Mouse (Mus musculus) heart, adult 2 months (tissue): ENCODE measurements around the gene Smad6. TPM values are rescaled to one million over a fixed set of nuclear protein-coding genes. Genes with fewer than 3 reads are reported as not detected.
A peak's percentile ranks its signal among the peaks of the same experiment; 100 is the strongest.

Experiments
- DNase-seq, 2 experiments: peaks; one replicate each; pipeline ENCODE4 v3.0.0; 2021
- H3K27ac ChIP-seq: fragments of 200-600 bp; 2 replicates; pipeline ENCODE4 v1.8.1; 2022
- H3K27me3 ChIP-seq: fragments of 200-500 bp; 2 replicates; pipeline ENCODE4 v1.6.1; 2012; ENCODE audit warnings: mild to moderate bottlenecking, low read length, inconsistent platforms, mixed read lengths; ENCODE audit not compliant: control insufficient read depth, insufficient read depth
- H3K36me3 ChIP-seq: fragments of 200-500 bp; 2 replicates; pipeline ENCODE4 v1.6.1; 2012; ENCODE audit warnings: low read length, inconsistent platforms; ENCODE audit not compliant: control insufficient read depth, insufficient read depth
- H3K4me1 ChIP-seq: fragments of 200-500 bp; 2 replicates; pipeline ENCODE4 v1.6.1; 2011; ENCODE audit warnings: low read length; ENCODE audit not compliant: control insufficient read depth, insufficient read depth
- H3K4me3 ChIP-seq: fragments of 200-600 bp; 2 replicates; pipeline ENCODE4 v1.8.1; 2022
- H3K79me2 ChIP-seq: fragments of 200-500 bp; replicated peaks from 2 replicates; pipeline ENCODE4 v1.6.1; 2012; ENCODE audit warnings: mild to moderate bottlenecking, inconsistent platforms, low read length, moderate library complexity, mixed read lengths; ENCODE audit not compliant: control insufficient read depth, insufficient read depth
- H3K9ac ChIP-seq: fragments of 200-500 bp; 2 replicates; pipeline ENCODE4 v1.6.1; 2012; ENCODE audit warnings: low read depth, mild to moderate bottlenecking, control low read depth, inconsistent platforms, low read length, mixed read lengths
- CTCF ChIP-seq: fragments of 200-600 bp; IDR thresholded peaks from 2 replicates; pipeline ENCODE4 v1.8.1; 2022; ENCODE audit warnings: antibody characterized with exemption, mild to moderate bottlenecking, moderate library complexity
- EP300 ChIP-seq: fragments of 200-500 bp; IDR thresholded peaks from 2 replicates; pipeline ENCODE4 v1.6.1; 2011; ENCODE audit warnings: low read depth, low read length, control low read depth; ENCODE audit not compliant: insufficient read depth
- POLR2A ChIP-seq: fragments of 200-500 bp; IDR thresholded peaks from 2 replicates; pipeline ENCODE4 v1.6.1; 2011; ENCODE audit warnings: mild to moderate bottlenecking, low read depth, low read length, control low read depth; ENCODE audit not compliant: insufficient read depth
- WGBS: fragments of 180-500 bp; shearing (Covaris S2); methylation state at CpG from one replicate; pipeline ENCODE4 v1.1.7; 2018; 5-methylcytosine and 5-hydroxymethylcytosine counted together
- intact Hi-C: fragments of 180-260 bp; cut with DNase I; formaldehyde crosslinking; loops from one replicate; pipeline ENCODE4 v1.15.1; 2025
- polyA plus RNA-seq: library from polyadenylated mRNA; depleted of rRNA; stranded (reverse); fragments of >200 nt; gene quantifications from 2 replicates; pipeline ENCODE4 v1.2.3, GENCODE M21; 2012; rRNA removed
- total RNA-seq, 2 experiments: library from RNA; stranded (reverse); gene quantifications; 2 replicates each; pipeline ENCODE4 v1.2.3; 2021

Gene Smad6
- total and polyA plus RNA-seq, 3 experiments, result 11.0 to 15.1 (median 14.7) TPM

GRCm38 (mm10) chr9:63916441-63916840 is 105.4 kb downstream of the Smad6 start:
- 65% methylated on average over 6 of the region's 6 CpGs for WGBS
- TF ChIP-seq POLR2A (no peak), EP300 (no peak), CTCF (no peak)
- H3K9ac ChIP-seq, result no peak overlapping the region

GRCm38 (mm10) chr9:63915976-63916375 is 105.9 kb downstream of the Smad6 start:
- 61% methylated on average over 5 of the region's 5 CpGs for WGBS
- Histone ChIP-seq H3K36me3 (no peaks in the 10 kb centered on the region), H3K79me2 (no peaks in the 10 kb centered on the region), H3K4me1 (peaks cover 2% of the 10 kb centered on the region; the same call in 1 of the 2 replicates), H3K27me3 (no peaks in the 10 kb centered on the region), H3K27ac (no peak overlapping the region), H3K9ac (no peak overlapping the region), H3K4me3 (no peak overlapping the region)
- TF ChIP-seq EP300 (peak; percentile 64; the same call in 1 of the 2 replicates), CTCF (peak; percentile 87; the same call in 1 of the 2 replicates), POLR2A (no peak)
- peak; percentile 53 to 67 for DNase-seq
- intact Hi-C loops, result loop anchor here (1.0 to 5.0 kb wide), 3 partner anchors 41 to 184 kb away; no protein-coding TSS in a partner anchor

More at GRCm38 (mm10) chr9:63916441-63916840, 105.4 kb downstream of the Smad6 start:
- Histone ChIP-seq H3K4me3 (no peak overlapping the region), H3K4me1 (peaks cover 2% of the 10 kb centered on the region; the same call in 1 of the 2 replicates), H3K27me3 (no peaks in the 10 kb centered on the region), H3K27ac (no peak overlapping the region), H3K79me2 (no peaks in the 10 kb centered on the region), H3K36me3 (no peaks in the 10 kb centered on the region)
- DNase-seq, result no peak
- intact Hi-C loops, result loop anchor here (1.0 to 5.0 kb wide), 3 partner anchors 40 to 184 kb away; no protein-coding TSS in a partner anchor

- H3K4me3 ChIP-seq, result no peak overlapping the region
- H3K27ac ChIP-seq, result no peak overlapping the region
- H3K36me3 ChIP-seq, result no peaks in the 10 kb centered on the region
- no peak for TF ChIP-seq CTCF
- 68% methylated on average over 5 of the region's 5 CpGs for WGBS
- peaks cover 2% of the 10 kb centered on the region; the same call in 1 of the 2 replicates for H3K4me1 ChIP-seq
- H3K79me2 ChIP-seq, result no peaks in the 10 kb centered on the region
- H3K9ac ChIP-seq, result no peak overlapping the region
- intact Hi-C loops, result loop anchor here (5.0 kb wide), 1 partner anchor 112 kb away; no protein-coding TSS in a partner anchor
- no peaks in the 10 kb centered on the region for H3K27me3 ChIP-seq
- DNase-seq, result no peak
Observed at GRCm38 (mm10) chr9:63914944-63915343, 106.9 kb downstream of the Smad6 start.

GRCm38 (mm10) chr9:63912051-63912450 is 109.8 kb downstream of the Smad6 start:
- no peak for TF ChIP-seq POLR2A
- no peak for TF ChIP-seq CTCF
- TF ChIP-seq EP300, result no peak
- DNase-seq, result no peak
- Histone ChIP-seq H3K79me2 (no peaks in the 10 kb centered on the region), H3K4me1 (no peaks in the 10 kb centered on the region; the same call in 1 of the 2 replicates), H3K4me3 (no peak overlapping the region), H3K36me3 (no peaks in the 10 kb centered on the region), H3K9ac (no peak overlapping the region), H3K27me3 (no peaks in the 10 kb centered on the region), H3K27ac (no peak overlapping the region)
- intact Hi-C loops, result no loop called here
- WGBS, result 29% methylated on average over 9 of the region's 9 CpGs

- intact Hi-C loops, result no loop called here
- TF ChIP-seq EP300 (no peak), CTCF (peak; percentile 73)
- Histone ChIP-seq H3K4me3 (no peak overlapping the region), H3K9ac (no peak overlapping the region), H3K27me3 (no peaks in the 10 kb centered on the region), H3K27ac (no peak overlapping the region), H3K79me2 (no peaks in the 10 kb centered on the region), H3K4me1 (no peaks in the 10 kb centered on the region; the same call in 1 of the 2 replicates), H3K36me3 (no peaks in the 10 kb centered on the region)
- 16% methylated on average over 5 of the region's 5 CpGs for WGBS
- DNase-seq, result peak; percentile 69 to 79
Observed at GRCm38 (mm10) chr9:63909618-63910017, 112.2 kb downstream of the Smad6 start.

GRCm38 (mm10) chr9:63904543-63904942 is 117.3 kb downstream of the Smad6 start:
- Histone ChIP-seq H3K27me3 (no peaks in the 10 kb centered on the region), H3K4me1 (no peaks in the 10 kb centered on the region), H3K27ac (no peak overlapping the region), H3K9ac (no peak overlapping the region), H3K79me2 (no peaks in the 10 kb centered on the region), H3K36me3 (no peaks in the 10 kb centered on the region), H3K4me3 (no peak overlapping the region)
- intact Hi-C loops, result no loop called here
- no peak for DNase-seq
- no peak for TF ChIP-seq EP300
- 0 out of 2 replicates have a peak, but pooled peaks have one; percentile 9 for TF ChIP-seq CTCF
- 86% methylated on average over 2 of the region's 2 CpGs for WGBS

Other genes starting within 250 kb of the Smad6 start
- gene Lctl, start 95.1 kb upstream of the Smad6 start, total RNA-seq, result not detected
- gene Lctl, start 95.1 kb upstream of the Smad6 start, polyA plus RNA-seq, result 0.79 and 1.8 TPM in 2 replicates
- under 1 TPM; 0.50 to 0.96 TPM for gene Zwilch, start 151.0 kb upstream of the Smad6 start, total RNA-seq
- 0.18 and 0.23 TPM in 2 replicates for gene Zwilch, start 151.0 kb upstream of the Smad6 start, polyA plus RNA-seq
- 100 to 1,000 TPM; 436 to 501 TPM for gene Rpl4, start 151.3 kb upstream of the Smad6 start, total RNA-seq
- 261 and 333 TPM in 2 replicates for gene Rpl4, start 151.3 kb upstream of the Smad6 start, polyA plus RNA-seq
- gene Snapc5, start 157.2 kb upstream of the Smad6 start, total RNA-seq, result 10 to 100 TPM; 22.8 to 23.2 TPM
- 12.1 and 15.8 TPM in 2 replicates for gene Snapc5, start 157.2 kb upstream of the Smad6 start, polyA plus RNA-seq
- gene Uchl4, start 213.1 kb upstream of the Smad6 start, total RNA-seq, result 1 to 10 TPM; 2.3 to 2.4 TPM
- 0.21 and 0.44 TPM in 2 replicates for gene Uchl4, start 213.1 kb upstream of the Smad6 start, polyA plus RNA-seq
- 10 to 100 TPM; 47.2 to 47.5 TPM for gene Map2k1, start 231.6 kb upstream of the Smad6 start, total RNA-seq
- gene Map2k1, start 231.6 kb upstream of the Smad6 start, polyA plus RNA-seq, result 30.0 and 43.3 TPM in 2 replicates